Mouse (Mus musculus): ENCODE results near the gene Hrh2.

Gene Hrh2

DNA sequence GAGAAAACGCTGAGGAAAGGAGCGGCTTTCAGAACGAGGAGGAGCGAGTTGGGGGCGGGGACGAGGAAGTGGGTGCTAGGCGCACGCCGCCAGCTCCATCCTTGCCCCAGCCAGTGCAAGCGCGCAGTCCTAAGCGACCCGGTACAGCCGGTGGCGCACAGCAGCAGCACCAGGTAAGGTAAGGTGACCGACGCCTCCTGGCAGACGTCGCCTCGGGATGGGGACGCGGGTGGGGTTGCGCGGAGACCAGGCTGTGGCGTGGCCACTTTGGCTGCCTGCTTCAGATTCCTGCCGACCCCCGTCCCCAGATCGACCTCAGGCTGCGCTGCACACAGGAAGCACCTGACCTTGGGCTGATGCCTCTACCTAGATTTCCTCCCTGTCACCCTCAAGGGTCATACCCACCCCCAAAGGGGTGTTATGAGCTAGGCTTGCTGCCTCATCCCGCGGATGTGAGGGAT lies at the start of gene Hrh2:
Gene Hrh2, plus strand, starts transcription at position 109 of the 461 bp plus-strand sequence.
- no peak for DNase-seq (ENCODE audit: extremely low read depth, low read depth)

DNA sequence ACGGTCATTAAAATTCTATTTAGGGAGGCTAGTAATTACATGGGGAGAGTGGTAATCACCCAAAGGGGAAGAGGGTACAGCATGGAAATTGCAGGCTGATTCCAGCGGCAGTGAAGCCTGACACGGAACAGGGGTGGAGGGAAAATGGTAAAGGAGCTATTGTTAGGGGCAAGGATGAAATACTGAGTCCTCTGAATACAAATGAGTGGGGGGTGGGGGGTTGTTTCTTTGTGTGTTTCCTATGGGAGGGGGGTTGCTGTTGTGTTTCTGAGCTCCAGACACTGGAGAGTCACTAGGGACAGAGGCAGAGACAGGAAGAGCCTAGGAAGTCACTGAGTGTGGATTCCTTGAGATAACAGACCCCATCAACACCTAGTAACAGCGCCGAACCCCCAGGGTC lies 48.1 kb upstream of the Hrh2 start:
- no peak for DNase-seq (ENCODE audit: extremely low read depth, low read depth)

DNA sequence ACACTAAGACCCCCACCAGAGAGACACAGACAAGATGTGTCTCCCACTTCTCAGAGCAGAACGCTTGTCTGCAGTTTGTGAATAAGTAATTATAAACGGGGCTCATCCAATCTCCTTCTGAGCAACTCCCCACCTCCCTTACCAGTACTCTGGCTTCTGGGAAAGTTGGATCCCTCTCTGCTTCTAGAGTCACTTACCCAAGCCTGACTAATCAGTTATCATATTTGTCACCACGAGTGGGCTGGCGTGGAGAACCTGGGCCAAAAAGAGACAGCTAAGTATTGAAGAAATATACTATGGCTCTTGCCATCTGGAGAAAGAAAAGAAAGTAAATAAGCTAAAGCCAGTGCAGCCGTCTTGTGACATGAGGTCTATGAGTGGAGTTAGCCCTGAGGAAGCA lies 47.3 kb upstream of the Hrh2 start:
- DNase-seq (ENCODE audit: extremely low read depth, low read depth) = no peak

GRCm38 (mm10) chr13:54147328-54147727 lies 44.6 kb upstream of the Hrh2 start:
- DNase-seq (ENCODE audit: extremely low read depth, low read depth) = no peak

GRCm38 (mm10) chr13:54152421-54152820 lies 39.5 kb upstream of the Hrh2 start:
- no peak for DNase-seq (ENCODE audit: extremely low read depth, low read depth)

DNA sequence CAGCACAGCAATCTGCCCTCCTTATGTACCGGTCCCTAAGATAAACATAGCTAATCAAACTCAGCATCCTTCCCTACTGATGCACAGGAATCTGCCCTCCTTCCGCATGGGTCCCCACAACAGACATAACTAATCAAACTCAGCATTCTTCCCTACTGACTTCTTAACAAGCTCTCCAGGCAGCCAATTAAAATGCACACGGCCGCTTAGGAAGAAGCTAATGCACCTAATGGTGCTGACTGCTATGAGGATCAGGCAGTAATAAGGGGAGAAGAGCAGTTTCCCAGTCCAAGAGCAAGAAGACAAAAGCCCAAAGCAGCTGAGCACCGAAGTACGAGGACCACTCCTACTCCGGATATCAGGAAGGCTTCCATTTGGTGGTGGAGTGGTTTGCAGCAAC lies 39.0 kb upstream of the Hrh2 start:
- no peak for DNase-seq (ENCODE audit: extremely low read depth, low read depth)

GRCm38 (mm10) chr13:54153672-54154218 lies 38.2 kb upstream of the Hrh2 start:
- DNase-seq (ENCODE audit: extremely low read depth, low read depth) = peak; percentile 80

- no peak for DNase-seq (ENCODE audit: extremely low read depth, low read depth)
Measured at GRCm38 (mm10) chr13:54155822-54156221, 36.1 kb upstream of the Hrh2 start.

GRCm38 (mm10) chr13:54159256-54159655 lies 32.7 kb upstream of the Hrh2 start:
- DNase-seq (ENCODE audit: extremely low read depth, low read depth) = no peak

GRCm38 (mm10) chr13:54159756-54160155 lies 32.2 kb upstream of the Hrh2 start:
- DNase-seq (ENCODE audit: extremely low read depth, low read depth) = no peak

- DNase-seq (ENCODE audit: extremely low read depth, low read depth) = no peak
Measured at GRCm38 (mm10) chr13:54160546-54160945, 31.4 kb upstream of the Hrh2 start.

- DNase-seq (ENCODE audit: extremely low read depth, low read depth) = no peak
Measured at GRCm38 (mm10) chr13:54161514-54161913, 30.4 kb upstream of the Hrh2 start.

DNA sequence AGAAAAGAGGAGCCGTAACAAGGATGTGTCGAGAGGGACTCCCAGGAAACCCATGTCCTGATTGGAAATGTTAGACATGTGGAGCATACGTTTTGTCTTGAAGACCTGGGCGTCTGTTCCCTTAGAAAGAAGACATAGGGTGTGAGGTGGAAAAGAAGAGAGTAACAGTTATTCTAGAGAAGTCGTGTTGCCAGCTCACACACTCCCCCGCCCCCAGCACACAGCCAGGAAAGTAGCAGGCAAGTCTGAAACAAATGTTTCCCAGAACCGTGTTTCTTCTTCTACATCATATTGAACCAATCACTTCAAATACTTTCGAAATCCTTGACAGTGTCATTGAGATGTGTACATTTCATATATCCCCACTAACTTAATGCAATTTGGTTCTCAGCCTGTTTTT lies 28.6 kb upstream of the Hrh2 start:
- no peak for DNase-seq (ENCODE audit: extremely low read depth, low read depth)

- DNase-seq (ENCODE audit: extremely low read depth, low read depth) = no peak
Measured at GRCm38 (mm10) chr13:54164462-54164861, 27.5 kb upstream of the Hrh2 start.

GRCm38 (mm10) chr13:54165066-54165465 lies 26.9 kb upstream of the Hrh2 start:
- no peak for DNase-seq (ENCODE audit: extremely low read depth, low read depth)

DNA sequence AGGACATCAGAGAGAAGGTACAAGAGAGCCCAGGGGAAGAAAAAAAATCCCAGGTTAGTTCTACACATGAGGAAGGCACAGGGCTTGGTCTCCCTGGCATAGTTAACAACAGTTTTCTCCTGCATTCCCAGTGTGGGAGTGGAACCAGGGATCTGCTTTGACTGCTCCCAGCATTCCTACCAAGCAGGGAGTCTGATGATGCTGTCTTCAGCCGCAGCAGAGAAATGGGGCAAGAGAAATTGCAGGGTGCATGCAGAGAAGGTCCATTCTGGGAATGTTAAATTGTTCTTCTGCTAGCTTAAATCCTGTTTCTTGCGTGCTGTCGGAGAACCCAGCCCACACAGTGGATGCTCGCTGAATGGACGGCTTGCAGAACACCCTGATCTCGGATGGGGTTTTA lies 26.2 kb upstream of the Hrh2 start:
- DNase-seq (ENCODE audit: extremely low read depth, low read depth) = no peak

GRCm38 (mm10) chr13:54167036-54167435 lies 24.9 kb upstream of the Hrh2 start:
- DNase-seq (ENCODE audit: extremely low read depth, low read depth) = no peak

- DNase-seq (ENCODE audit: extremely low read depth, low read depth) = no peak
Measured at GRCm38 (mm10) chr13:54168675-54169074, 23.3 kb upstream of the Hrh2 start.

DNA sequence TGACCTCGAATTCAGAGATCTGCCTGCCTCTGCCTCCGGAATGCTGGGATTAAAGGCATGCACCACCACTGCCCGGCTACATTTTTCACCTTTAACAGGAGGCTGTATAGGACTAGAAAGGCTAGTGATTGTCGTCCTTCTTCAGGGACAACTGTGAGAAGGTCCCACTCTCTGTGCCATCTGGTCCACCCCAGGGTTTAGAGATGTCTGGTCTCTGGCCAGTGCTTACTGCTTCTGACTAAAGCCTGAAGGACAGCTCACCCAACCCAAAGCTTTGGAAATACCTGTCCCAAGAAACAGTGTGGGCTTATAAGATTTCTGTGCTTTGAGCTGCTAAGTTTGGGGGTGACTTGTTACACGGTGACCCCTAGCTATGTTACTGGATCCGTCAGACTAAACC lies 21.6 kb upstream of the Hrh2 start:
- no peak for DNase-seq (ENCODE audit: extremely low read depth, low read depth)

- DNase-seq (ENCODE audit: extremely low read depth, low read depth) = no peak
Measured at GRCm38 (mm10) chr13:54171346-54171745, 20.6 kb upstream of the Hrh2 start.

DNA sequence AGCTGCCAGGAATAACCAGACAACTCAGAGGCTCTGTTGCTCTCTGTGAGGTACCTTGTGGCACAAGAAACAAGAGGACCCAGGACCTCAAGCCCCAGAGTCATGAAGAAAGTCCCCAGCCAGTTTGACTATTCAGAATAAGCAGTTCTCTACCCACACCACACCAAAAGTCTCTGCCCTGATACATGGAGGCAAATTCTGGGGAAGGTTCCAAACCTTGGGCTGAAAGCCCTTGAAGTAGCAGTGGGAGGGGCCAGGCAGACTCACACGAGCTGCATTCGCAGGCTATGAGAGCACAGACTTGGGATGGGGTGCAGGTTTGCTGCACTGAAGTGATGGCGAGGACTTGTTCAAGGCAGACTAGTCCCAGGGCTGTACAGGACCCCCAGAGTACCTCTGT lies 20.2 kb upstream of the Hrh2 start:
- no peak for DNase-seq (ENCODE audit: extremely low read depth, low read depth)

DNA sequence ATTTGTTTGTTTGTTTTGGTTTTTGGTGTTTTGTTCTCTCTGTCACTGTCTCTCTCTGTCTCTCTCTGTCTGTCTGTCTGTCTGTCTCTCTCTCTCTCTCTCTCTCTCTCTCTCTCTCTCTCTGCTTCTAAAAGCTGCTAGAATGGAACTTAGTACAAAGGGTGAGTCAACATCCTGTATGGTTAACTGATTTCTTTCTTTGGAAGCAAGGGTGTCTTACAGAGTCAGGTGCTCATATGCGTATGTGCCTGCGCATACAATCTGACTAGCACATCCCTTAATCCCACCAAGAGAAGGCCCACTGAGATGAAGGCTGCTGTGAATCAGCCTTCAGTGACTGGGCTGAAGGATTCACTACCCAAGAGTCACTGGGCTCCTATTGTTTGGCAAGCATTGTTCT lies 18.0 kb upstream of the Hrh2 start:
- DNase-seq (ENCODE audit: extremely low read depth, low read depth) = no peak

DNA sequence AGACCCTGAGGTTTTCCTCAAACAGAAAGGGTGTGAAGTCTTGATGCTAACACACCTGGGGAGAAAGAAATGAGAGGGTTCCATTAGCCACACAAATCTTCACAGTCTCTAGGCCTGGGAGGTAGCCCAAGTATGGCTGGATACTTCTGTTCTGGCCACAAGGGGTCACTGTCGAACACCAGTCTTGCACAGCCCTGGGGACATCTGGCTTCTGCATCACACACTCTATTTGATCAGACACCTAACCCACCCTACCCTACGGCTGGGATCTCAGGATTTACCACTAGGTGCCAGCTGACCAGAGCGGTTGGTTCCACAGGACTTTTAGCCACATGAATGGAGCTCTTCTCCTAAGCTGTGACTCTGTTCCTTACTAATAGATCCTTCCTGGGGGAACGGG lies 17.2 kb upstream of the Hrh2 start:
- DNase-seq (ENCODE audit: extremely low read depth, low read depth) = no peak

GRCm38 (mm10) chr13:54175426-54175825 lies 16.5 kb upstream of the Hrh2 start:
- peak; percentile 92 for DNase-seq (ENCODE audit: extremely low read depth, low read depth)
